In the genomic region with DNA sequence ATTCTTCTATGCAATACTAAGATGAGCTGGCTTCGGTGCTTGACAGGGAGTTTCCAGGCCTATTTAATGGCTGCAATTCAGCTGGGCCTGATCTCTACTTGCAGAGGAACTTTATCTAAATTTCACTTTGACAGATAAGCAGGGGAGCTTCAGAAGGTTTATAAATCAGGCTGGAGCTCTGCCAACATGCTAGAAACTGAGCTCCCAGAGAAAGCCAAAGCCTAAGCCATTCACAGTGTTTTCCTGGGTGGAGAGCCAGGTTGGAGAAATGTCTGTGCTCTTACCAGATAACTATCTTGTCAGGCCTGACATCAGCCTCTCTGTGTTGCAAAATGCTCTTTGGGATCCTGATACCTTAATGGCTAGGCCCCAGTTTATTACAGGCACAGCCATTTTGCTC, we compare ENCODE assay signal across 7 mouse cellular contexts. TPM values are rescaled to one million over a fixed set of nuclear protein-coding genes. Genes with fewer than 3 reads are reported as not detected.
DNase-seq lines count a peak whose midpoint lies in the region; ATAC-seq lines count a peak whose summit lies in the region.

No protein-coding gene starts in this region.

- WGBS in kidney, embryonic 16.5 days: 30% methylated on average over 1 of the region's 1 CpGs

- 0 out of 2 replicates have a peak, but pooled peaks cover 6% of the 10 kb centered on the region for H3K9me3 ChIP-seq in kidney, embryonic 16.5 days (ENCODE audit: low read length)

- H3K4me2 ChIP-seq in kidney, embryonic 16.5 days (replicated peaks; ENCODE audit: low read depth, low read length): peak overlapping the region; percentile 36

- H3K36me3 ChIP-seq in kidney, embryonic 16.5 days (ENCODE audit: insufficient read depth, low read length): no peaks in the 10 kb centered on the region

- peak; percentile 18 for DNase-seq in testis, postnatal 14 days (ENCODE audit: low spot score)
- DNase-seq in testis, postnatal 10 days (ENCODE audit: low spot score): no peak
- DNase-seq in heart, adult 9 months (ENCODE audit: low spot score in 2 of 2): peak; percentile 42 to 45
- DNase-seq in urinary bladder, postnatal 36 days (ENCODE audit: low spot score in 2 of 2): peak; percentile 38 to 56
- no peak for DNase-seq in retina, postnatal 1 day

- H3K27me3 ChIP-seq in kidney, embryonic 16.5 days (ENCODE audit: insufficient read depth, low read length): no peaks in the 10 kb centered on the region

- peaks cover 37% of the 10 kb centered on the region for H3K4me1 ChIP-seq in kidney, embryonic 16.5 days (ENCODE audit: insufficient read depth, low read length)

- no peak overlapping the region for H3K4me3 ChIP-seq in kidney, embryonic 16.5 days (ENCODE audit: low read length)

- peak overlapping the region; percentile 95 for H3K27ac ChIP-seq in kidney, embryonic 16.5 days (ENCODE audit: low read length)

- peak; percentile 28; the same call in 1 of the 2 replicates for ATAC-seq in kidney, embryonic 16.5 days (ENCODE audit: low FRiP score, low TSS enrichment)
- no peak for ATAC-seq in activated CD4-positive, CD25-positive, alpha-beta regulatory T cell, adult 4 months

- no peak overlapping the region for H3K9ac ChIP-seq in kidney, embryonic 16.5 days (replicated peaks; ENCODE audit: low read length)

RNA-seq across cellular contexts. Expression of a gene that starts 48.6 kb away (rescaled TPM):
- polyA plus RNA-seq in kidney, embryonic 16.5 days (2015; fragmentation: Nextera tagmentation; extraction: Ambion mirVana): 55.0 and 58.4 TPM in 2 replicates
- not detected for polyA plus RNA-seq in activated CD4-positive, CD25-positive, alpha-beta regulatory T cell, adult 4 months (2017; shearing (Covaris generic))

Comparison
In these comparisons a context has a peak if more than half of its experiments do, and no peak if none do; other contexts are left out.
1. DNase-seq: peak in testis, postnatal 14 days (single experiment), heart, adult 9 months (2 of 2) and urinary bladder, postnatal 36 days (2 of 2); none in testis, postnatal 10 days (single experiment) and retina, postnatal 1 day (single experiment).
2. RNA of a gene that starts 48.6 kb away (polyA plus RNA-seq): 55.0 to 58.4 TPM in kidney, embryonic 16.5 days; not detected in activated CD4-positive, CD25-positive, alpha-beta regulatory T cell, adult 4 months; every median in the first group is over 10 times any median in the second.